In the genomic region with DNA sequence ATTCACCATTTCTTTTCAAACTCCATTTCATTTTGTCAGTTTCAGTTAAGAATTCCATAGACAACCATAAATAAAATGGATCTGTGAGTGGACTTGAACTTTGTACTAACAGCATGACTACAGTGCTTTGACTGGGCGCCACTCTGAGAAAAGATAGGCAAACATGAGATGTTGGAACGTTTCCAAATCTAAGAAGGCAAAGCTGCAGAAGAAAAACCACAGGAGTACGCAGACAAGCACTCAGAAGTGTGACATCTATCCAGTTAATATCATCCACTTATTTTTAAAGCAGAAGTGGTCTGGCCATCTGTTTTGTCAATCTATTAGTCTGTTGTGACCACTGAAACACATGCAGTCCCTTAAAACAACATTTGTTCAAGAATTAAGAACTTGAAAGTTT, we compare ENCODE assay signal across 12 mouse cellular contexts.
"Had no signal": no experiment of that assay in that cellular context is flagged by ENCODE, and none has a peak within 500 bp of the region (broad histone marks: within the 10 kb centered on the region; RNA-seq: fewer than 3 reads in every experiment).

No protein-coding gene starts in this region.

- H3K9me3 ChIP-seq: lung, embryonic 15.5 days had no signal

- H3K4me3 ChIP-seq: left cerebral cortex, adult 2 months; lung, embryonic 15.5 days had no signal

- H3K9ac ChIP-seq: liver, embryonic 14.5 days; lung, embryonic 15.5 days had no signal

- H3K36me3 ChIP-seq: lung, embryonic 15.5 days had no signal

- H3K27me3 ChIP-seq: lung, embryonic 15.5 days had no signal

- H3K27ac ChIP-seq: kidney, postnatal 0 days; left cerebral cortex, adult 2 months; liver, embryonic 14.5 days; lung, embryonic 15.5 days had no signal

- H3K4me1 ChIP-seq: lung, embryonic 15.5 days had no signal

- DNase-seq: kidney, adult 2 months; kidney, postnatal 25 days; layer of hippocampus, postnatal 36 days; lung, adult 18-20 months; lung, postnatal 10 days; lung, postnatal 36 days; midbrain, embryonic 14.5 days; thymus, postnatal 25 days had no signal
